Mouse (Mus musculus): ENCODE results near the gene Svs5. TPM values are rescaled to one million over a fixed set of nuclear protein-coding genes. Genes with fewer than 3 reads are reported as not detected.
A peak's percentile ranks its signal among the peaks of the same experiment; 100 is the strongest.
"Not testable (repeated sequence)": the region's sequence is repeated elsewhere in the genome, so short reads cannot be mapped to it uniquely, and the experiment has no call there.

The Svs5 gene
- polyA plus RNA-seq (2015; fragmentation: Nextera tagmentation; extraction: Ambion mirVana): not detected in 2 replicates

DNA sequence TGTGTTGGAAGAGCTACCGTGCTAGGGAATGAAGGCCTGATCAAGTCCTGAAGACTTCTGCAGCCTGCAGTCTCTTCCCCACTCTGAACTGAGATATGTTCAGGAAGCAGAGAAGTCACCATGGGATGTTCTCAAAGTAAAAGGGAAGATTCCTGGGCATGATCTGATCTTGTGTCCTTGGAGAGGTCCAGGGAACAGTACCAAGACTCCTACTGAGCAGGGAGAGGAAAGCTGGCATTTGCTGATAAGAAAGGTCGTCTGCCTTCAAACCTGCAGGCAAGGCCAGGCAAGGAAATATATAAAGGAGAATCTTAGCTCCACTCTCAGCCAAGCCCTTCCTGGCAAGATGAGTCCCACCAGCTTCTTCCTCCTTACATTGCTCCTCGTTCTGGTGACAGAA is at the start of gene Svs5:
Gene Svs5, plus strand, starts transcription at position 301 of the 400 bp plus-strand sequence.
- not testable (repeated sequence) for H3K36me3 ChIP-seq (ENCODE audit: control insufficient read depth, insufficient read depth); ATAC-seq (ENCODE audit: low read depth); H3K4me2 ChIP-seq (ENCODE audit: low read depth, low read length); H3K27me3 ChIP-seq (ENCODE audit: control insufficient read depth, insufficient read depth, low read depth, low read length); H3K9ac ChIP-seq (ENCODE audit: low read depth, low read length); H3K9me3 ChIP-seq (replicated peaks; ENCODE audit: control insufficient read depth, low read length); H3K4me3 ChIP-seq (ENCODE audit: low read depth, low read length); H3K27ac ChIP-seq (ENCODE audit: low read length); H3K4me1 ChIP-seq (ENCODE audit: control insufficient read depth, low read depth, low read length)
- 49% methylated on average over 3 of the region's 3 CpGs for WGBS (ENCODE audit: insufficient replicate concordance)

DNA sequence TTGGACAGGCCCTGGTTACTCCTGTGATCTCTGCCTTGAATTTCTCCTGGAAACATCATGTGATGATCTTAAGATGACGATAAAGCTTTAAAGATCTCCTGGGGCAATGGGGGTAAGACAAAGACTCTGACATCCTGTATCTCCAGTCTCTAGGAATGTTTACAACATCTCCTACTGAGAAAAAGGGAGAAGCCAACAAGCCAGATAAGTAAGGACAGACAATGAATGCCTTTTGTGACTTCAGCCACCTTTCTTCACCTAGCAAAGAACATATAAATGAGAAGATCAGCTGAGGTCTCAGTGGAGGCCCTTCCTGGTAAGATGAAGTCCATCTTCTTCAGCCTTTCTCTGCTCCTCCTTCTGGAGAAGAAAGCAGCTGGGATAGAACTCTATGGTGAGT is 43.6 kb upstream of the Svs5 start, which contains the start of gene Svs3a:
Gene Svs3a, plus strand, starts transcription at position 301 of the 400 bp plus-strand sequence.
- not testable (repeated sequence) for H3K27me3 ChIP-seq (ENCODE audit: control insufficient read depth, insufficient read depth, low read depth, low read length); ATAC-seq (ENCODE audit: low read depth); H3K9me3 ChIP-seq (replicated peaks; ENCODE audit: control insufficient read depth, low read length); H3K4me1 ChIP-seq (ENCODE audit: control insufficient read depth, low read depth, low read length); H3K4me2 ChIP-seq (ENCODE audit: low read depth, low read length); H3K36me3 ChIP-seq (ENCODE audit: control insufficient read depth, insufficient read depth); H3K4me3 ChIP-seq (ENCODE audit: low read depth, low read length); H3K9ac ChIP-seq (ENCODE audit: low read depth, low read length); H3K27ac ChIP-seq (ENCODE audit: low read length)
- WGBS (ENCODE audit: insufficient replicate concordance): 59% methylated on average over 1 of the region's 1 CpGs

DNA sequence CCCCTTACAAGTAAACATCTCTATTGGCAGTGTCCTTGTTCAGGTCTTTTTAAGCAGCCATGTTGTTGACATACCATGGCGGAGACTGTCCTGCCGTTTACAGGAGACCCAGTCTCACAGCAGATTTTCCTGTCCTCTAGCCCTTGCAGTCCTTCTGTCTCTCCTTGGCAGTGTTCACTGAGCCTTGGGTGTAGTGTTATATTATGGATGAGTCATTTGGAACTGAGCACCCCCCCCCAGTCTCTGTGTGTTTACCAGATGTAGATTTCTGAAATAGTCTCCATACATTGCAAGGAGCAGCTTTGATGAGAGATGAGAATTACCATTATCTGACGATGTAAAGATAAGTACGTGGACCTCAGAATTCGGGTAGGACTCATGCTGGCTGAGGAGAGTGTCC is 19.9 kb upstream of the Svs5 start:
- Histone ChIP-seq H3K9me3 (replicated peaks; ENCODE audit: control insufficient read depth, low read length) (no peaks in the 10 kb centered on the region), H3K27me3 (ENCODE audit: control insufficient read depth, insufficient read depth, low read depth, low read length) (no peaks in the 10 kb centered on the region), H3K9ac (ENCODE audit: low read depth, low read length) (no peak overlapping the region), H3K27ac (ENCODE audit: low read length) (no peak overlapping the region), H3K4me1 (ENCODE audit: control insufficient read depth, low read depth, low read length) (no peaks in the 10 kb centered on the region), H3K4me2 (ENCODE audit: low read depth, low read length) (no peak overlapping the region), H3K4me3 (ENCODE audit: low read depth, low read length) (no peak overlapping the region), H3K36me3 (ENCODE audit: control insufficient read depth, insufficient read depth) (no peaks in the 10 kb centered on the region)
- 63% methylated on average over 5 of the region's 5 CpGs for WGBS (ENCODE audit: insufficient replicate concordance)
- ATAC-seq (ENCODE audit: low read depth): no peak

DNA sequence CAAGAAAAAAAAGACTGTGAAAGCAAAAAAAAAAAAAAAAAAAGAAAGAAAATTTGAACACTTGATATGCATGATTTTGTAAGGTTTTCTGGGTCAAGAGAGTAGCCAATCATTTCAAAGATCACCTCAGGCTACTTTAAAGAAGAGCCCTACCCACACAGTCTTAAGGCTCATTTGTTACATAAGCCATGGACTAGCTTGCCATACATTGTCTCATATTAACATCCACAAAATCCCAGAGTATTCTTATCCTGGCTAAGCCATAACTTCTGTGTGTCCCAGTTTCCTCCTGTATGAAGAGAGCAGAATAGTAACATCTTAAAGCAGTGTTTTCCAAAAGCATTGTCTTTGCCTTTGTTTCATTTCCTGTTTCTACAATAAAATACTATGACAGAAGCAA is 17.1 kb upstream of the Svs5 start:
- not testable (repeated sequence) for ATAC-seq (ENCODE audit: low read depth); H3K27ac ChIP-seq (ENCODE audit: low read length); H3K4me2 ChIP-seq (ENCODE audit: low read depth, low read length); H3K4me3 ChIP-seq (ENCODE audit: low read depth, low read length); H3K27me3 ChIP-seq (ENCODE audit: control insufficient read depth, insufficient read depth, low read depth, low read length); H3K4me1 ChIP-seq (ENCODE audit: control insufficient read depth, low read depth, low read length); H3K9me3 ChIP-seq (replicated peaks; ENCODE audit: control insufficient read depth, low read length); H3K9ac ChIP-seq (ENCODE audit: low read depth, low read length); H3K36me3 ChIP-seq (ENCODE audit: control insufficient read depth, insufficient read depth)

DNA sequence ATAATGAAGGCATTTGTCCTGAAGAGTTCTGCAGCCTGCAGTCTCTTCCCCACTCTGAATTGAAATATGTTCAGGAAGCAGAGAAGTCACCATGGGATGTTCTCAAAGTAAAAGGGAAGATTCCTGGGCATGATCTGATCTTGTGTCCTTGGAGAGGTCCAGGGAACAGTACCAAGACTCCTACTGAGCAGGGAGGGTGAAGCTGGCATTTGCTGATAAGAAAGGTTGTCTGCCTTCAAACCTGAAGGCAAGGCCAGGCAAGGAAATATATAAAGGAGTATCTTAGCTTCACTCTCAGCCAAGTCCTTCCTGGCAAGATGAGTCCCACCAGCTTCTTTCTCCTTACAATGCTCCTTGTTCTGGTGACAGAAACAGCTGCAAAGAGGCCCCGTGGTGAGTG is 16.1 kb upstream of the Svs5 start, which contains the start of gene Svs6:
Gene Svs6, plus strand, starts transcription at position 301 of the 400 bp plus-strand sequence.
- H3K4me2 ChIP-seq (ENCODE audit: low read depth, low read length); H3K9ac ChIP-seq (ENCODE audit: low read depth, low read length); H3K27me3 ChIP-seq (ENCODE audit: control insufficient read depth, insufficient read depth, low read depth, low read length); H3K4me1 ChIP-seq (ENCODE audit: control insufficient read depth, low read depth, low read length); ATAC-seq (ENCODE audit: low read depth); H3K36me3 ChIP-seq (ENCODE audit: control insufficient read depth, insufficient read depth); H3K9me3 ChIP-seq (replicated peaks; ENCODE audit: control insufficient read depth, low read length); H3K4me3 ChIP-seq (ENCODE audit: low read depth, low read length); H3K27ac ChIP-seq (ENCODE audit: low read length): not testable (repeated sequence)
- WGBS (ENCODE audit: insufficient replicate concordance): 59% methylated on average over 1 of the region's 1 CpGs

DNA sequence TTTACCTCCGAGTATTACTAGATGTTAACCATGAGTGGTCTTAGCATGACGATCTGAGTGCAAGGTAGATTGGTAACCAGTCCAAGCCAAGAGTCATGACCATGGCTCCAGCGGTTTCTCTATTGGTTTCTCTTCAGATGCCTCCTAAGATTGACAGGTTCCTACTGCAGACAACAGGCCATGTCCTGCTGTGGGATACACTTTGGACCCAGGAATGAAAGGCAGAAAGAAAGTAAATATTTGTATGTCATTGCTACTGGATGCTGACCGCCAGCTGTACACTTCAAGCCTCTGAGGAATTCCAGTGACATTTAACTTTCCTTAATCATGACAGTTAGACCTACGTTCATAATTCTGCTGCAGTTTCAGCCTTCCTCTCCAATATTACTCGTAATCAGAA is 11.6 kb upstream of the Svs5 start:
- H3K27ac ChIP-seq (ENCODE audit: low read length): no peak overlapping the region
- H3K4me1 ChIP-seq (ENCODE audit: control insufficient read depth, low read depth, low read length): no peaks in the 10 kb centered on the region
- WGBS (ENCODE audit: insufficient replicate concordance): 49% methylated on average over 6 of the region's 6 CpGs
- H3K36me3 ChIP-seq (ENCODE audit: control insufficient read depth, insufficient read depth): no peaks in the 10 kb centered on the region
- no peak overlapping the region for H3K4me2 ChIP-seq (ENCODE audit: low read depth, low read length)
- ATAC-seq (ENCODE audit: low read depth): 0 out of 2 replicates have a peak, but pooled peaks have one; percentile 43
- H3K9ac ChIP-seq (ENCODE audit: low read depth, low read length): no peak overlapping the region
- H3K9me3 ChIP-seq (replicated peaks; ENCODE audit: control insufficient read depth, low read length): no peaks in the 10 kb centered on the region
- no peaks in the 10 kb centered on the region for H3K27me3 ChIP-seq (ENCODE audit: control insufficient read depth, insufficient read depth, low read depth, low read length)
- no peak overlapping the region for H3K4me3 ChIP-seq (ENCODE audit: low read depth, low read length)

DNA sequence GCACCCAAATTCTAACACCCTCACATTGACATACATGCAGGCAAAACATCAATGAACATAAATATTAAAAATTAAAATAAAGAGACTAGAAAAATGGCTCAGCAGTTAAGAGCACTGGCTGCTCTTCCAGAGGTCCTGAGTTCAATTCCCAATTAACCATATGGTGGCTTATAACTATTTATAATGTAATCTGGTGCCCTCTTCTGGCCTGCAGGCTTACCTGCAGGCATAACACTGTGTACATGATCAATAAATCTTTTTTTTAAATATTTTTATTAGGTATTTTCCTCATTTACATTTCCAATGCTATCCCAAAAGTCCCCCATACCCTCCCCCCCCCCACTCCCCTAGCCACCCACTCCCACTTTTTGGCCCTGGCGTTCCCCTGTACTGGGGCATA is 11.2 kb downstream of the Svs5 start:
- H3K9me3 ChIP-seq (replicated peaks; ENCODE audit: control insufficient read depth, low read length); H3K4me1 ChIP-seq (ENCODE audit: control insufficient read depth, low read depth, low read length); H3K27ac ChIP-seq (ENCODE audit: low read length); H3K36me3 ChIP-seq (ENCODE audit: control insufficient read depth, insufficient read depth); ATAC-seq (ENCODE audit: low read depth); H3K27me3 ChIP-seq (ENCODE audit: control insufficient read depth, insufficient read depth, low read depth, low read length); H3K4me2 ChIP-seq (ENCODE audit: low read depth, low read length); H3K4me3 ChIP-seq (ENCODE audit: low read depth, low read length); H3K9ac ChIP-seq (ENCODE audit: low read depth, low read length): not testable (repeated sequence)
- 58% methylated on average over 1 of the region's 1 CpGs for WGBS (ENCODE audit: insufficient replicate concordance)

DNA sequence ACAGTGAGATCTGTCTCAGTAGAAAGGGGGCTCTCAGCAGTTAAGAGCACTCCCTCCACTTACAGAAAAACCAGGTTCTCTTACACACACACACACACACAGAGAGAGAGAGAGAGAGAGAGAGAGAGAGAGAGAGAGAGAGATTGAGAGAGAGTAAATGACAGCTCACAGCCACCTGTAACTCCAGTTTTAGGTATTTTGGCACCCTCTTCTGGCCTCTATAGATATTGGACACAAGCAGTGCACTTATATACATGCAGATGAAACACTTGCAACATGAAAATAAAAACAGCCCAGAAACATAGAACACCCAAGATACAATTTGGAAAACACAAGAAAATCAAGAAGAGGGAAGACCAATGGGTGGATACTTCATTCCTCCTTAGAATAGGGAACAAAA is 15.2 kb downstream of the Svs5 start:
- H3K27ac ChIP-seq (ENCODE audit: low read length); H3K9ac ChIP-seq (ENCODE audit: low read depth, low read length); H3K4me1 ChIP-seq (ENCODE audit: control insufficient read depth, low read depth, low read length); H3K4me2 ChIP-seq (ENCODE audit: low read depth, low read length); H3K36me3 ChIP-seq (ENCODE audit: control insufficient read depth, insufficient read depth); ATAC-seq (ENCODE audit: low read depth); H3K27me3 ChIP-seq (ENCODE audit: control insufficient read depth, insufficient read depth, low read depth, low read length); H3K4me3 ChIP-seq (ENCODE audit: low read depth, low read length); H3K9me3 ChIP-seq (replicated peaks; ENCODE audit: control insufficient read depth, low read length): not testable (repeated sequence)

DNA sequence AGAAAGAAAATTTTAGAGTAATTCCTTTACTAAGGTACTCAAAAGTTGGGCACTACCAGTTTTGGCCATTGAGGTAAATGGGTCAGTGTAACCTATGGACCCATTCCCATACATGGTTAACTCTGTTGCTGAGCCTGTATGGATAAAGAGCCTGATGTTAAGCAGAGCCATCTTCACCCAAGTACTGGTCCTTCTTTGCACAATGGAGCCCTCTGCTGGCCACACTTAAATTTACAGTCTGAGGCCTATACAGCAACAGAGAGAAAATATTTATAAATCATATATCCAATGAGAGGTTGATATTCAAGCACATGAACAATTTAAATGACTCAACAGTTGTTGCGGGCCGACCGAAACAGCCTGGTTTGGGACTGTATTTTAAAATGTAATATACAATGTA is 16.4 kb downstream of the Svs5 start:
- ATAC-seq (ENCODE audit: low read depth): no peak
- no peak overlapping the region for H3K9ac ChIP-seq (ENCODE audit: low read depth, low read length)
- H3K4me1 ChIP-seq (ENCODE audit: control insufficient read depth, low read depth, low read length): no peaks in the 10 kb centered on the region
- no peaks in the 10 kb centered on the region for H3K36me3 ChIP-seq (ENCODE audit: control insufficient read depth, insufficient read depth)
- H3K27ac ChIP-seq (ENCODE audit: low read length): no peak overlapping the region
- H3K4me3 ChIP-seq (ENCODE audit: low read depth, low read length): no peak overlapping the region
- no peaks in the 10 kb centered on the region for H3K27me3 ChIP-seq (ENCODE audit: control insufficient read depth, insufficient read depth, low read depth, low read length)
- no peaks in the 10 kb centered on the region for H3K9me3 ChIP-seq (replicated peaks; ENCODE audit: control insufficient read depth, low read length)
- H3K4me2 ChIP-seq (ENCODE audit: low read depth, low read length): no peak overlapping the region
- WGBS (ENCODE audit: insufficient replicate concordance): 84% methylated on average over 3 of the region's 3 CpGs

DNA sequence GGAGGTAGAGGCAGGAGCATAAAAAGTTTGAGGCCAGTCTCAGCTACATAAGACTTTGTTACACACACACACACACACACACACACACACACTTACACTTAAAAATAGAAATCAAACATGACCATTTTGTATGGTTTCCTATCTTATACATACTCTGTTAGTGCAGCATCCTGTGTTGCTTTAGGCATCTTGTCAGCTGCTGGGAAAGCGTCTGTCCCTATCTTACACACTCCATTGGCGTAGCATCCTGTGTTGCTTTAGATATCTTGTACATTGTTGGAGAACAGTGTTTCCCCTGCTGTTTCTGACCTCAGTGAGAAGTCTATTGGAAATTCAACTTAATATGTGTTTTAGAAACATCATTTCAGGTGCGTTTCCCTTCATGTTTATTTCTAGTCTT is 20.2 kb downstream of the Svs5 start:
- no peak overlapping the region for H3K4me2 ChIP-seq (ENCODE audit: low read depth, low read length)
- H3K27ac ChIP-seq (ENCODE audit: low read length): no peak overlapping the region
- no peaks in the 10 kb centered on the region for H3K4me1 ChIP-seq (ENCODE audit: control insufficient read depth, low read depth, low read length)
- no peak for ATAC-seq (ENCODE audit: low read depth)
- no peak overlapping the region for H3K4me3 ChIP-seq (ENCODE audit: low read depth, low read length)
- no peaks in the 10 kb centered on the region for H3K36me3 ChIP-seq (ENCODE audit: control insufficient read depth, insufficient read depth)
- no peak overlapping the region for H3K9ac ChIP-seq (ENCODE audit: low read depth, low read length)
- no peaks in the 10 kb centered on the region for H3K27me3 ChIP-seq (ENCODE audit: control insufficient read depth, insufficient read depth, low read depth, low read length)
- H3K9me3 ChIP-seq (replicated peaks; ENCODE audit: control insufficient read depth, low read length): no peaks in the 10 kb centered on the region
- 63% methylated on average over 3 of the region's 3 CpGs for WGBS (ENCODE audit: insufficient replicate concordance)
